Mouse (Mus musculus) forebrain, embryonic 13.5 days (tissue): ENCODE data around the gene Dpp4. TPM values are rescaled to one million over a fixed set of nuclear protein-coding genes. Genes with fewer than 3 reads are reported as not detected.

Experiments used
- ATAC-seq: fragments of 200-750 bp; cut with Nextera tagmentation; 2 replicates; pipeline ENCODE4 v1.8.0; 2017
- H3K27ac ChIP-seq: fragments of 300-500 bp; sonication (generic); 2 replicates; pipeline ENCODE4 v1.5.1; 2015; ENCODE audit warnings: inconsistent platforms, mild to moderate bottlenecking, moderate library complexity
- H3K27me3 ChIP-seq: fragments of 300-500 bp; sonication (generic); 2 replicates; pipeline ENCODE4 v1.6.1; 2015; ENCODE audit warnings: mild to moderate bottlenecking, inconsistent platforms
- H3K36me3 ChIP-seq: fragments of 300-500 bp; sonication (generic); 2 replicates; pipeline ENCODE4 v1.6.1; 2015; ENCODE audit warnings: mild to moderate bottlenecking, inconsistent platforms; ENCODE audit not compliant: poor library complexity, severe bottlenecking
- H3K4me1 ChIP-seq: fragments of 300-500 bp; sonication (generic); 2 replicates; pipeline ENCODE4 v1.6.1; 2015; ENCODE audit warnings: inconsistent platforms
- H3K4me2 ChIP-seq: fragments of 300-500 bp; sonication (generic); 2 replicates; pipeline ENCODE4 v1.6.1; 2015; ENCODE audit warnings: inconsistent platforms, mild to moderate bottlenecking, moderate library complexity
- H3K4me3 ChIP-seq: fragments of 300-500 bp; sonication (generic); 2 replicates; pipeline ENCODE4 v1.5.1; 2015; ENCODE audit warnings: mild to moderate bottlenecking, inconsistent platforms
- H3K9ac ChIP-seq: fragments of 300-500 bp; sonication (generic); 2 replicates; pipeline ENCODE4 v1.6.1; 2015; ENCODE audit warnings: mild to moderate bottlenecking, inconsistent platforms
- H3K9me3 ChIP-seq: fragments of 300-500 bp; sonication (generic); replicated peaks from 2 replicates; pipeline ENCODE4 v1.6.1; 2016; ENCODE audit warnings: inconsistent platforms
- WGBS: fragments of 180-500 bp; shearing (Covaris S2); methylation state at CpG from one replicate; pipeline ENCODE4 v1.1.7; 2015; 5-methylcytosine and 5-hydroxymethylcytosine counted together
- polyA plus RNA-seq: library from polyadenylated mRNA; unstranded; fragments of >200 nt; fragmentation: Nextera tagmentation; extraction: Ambion mirVana; gene quantifications from 2 replicates; pipeline ENCODE4 v1.2.1, GENCODE M21; 2015

Gene Dpp4
- polyA plus RNA-seq, 1 experiment from 2014 or later, result 0.56 TPM

GRCm38 (mm10) chr2:62381756-62382155 lies 30.3 kb downstream of the Dpp4 start:
- H3K4me3 ChIP-seq, result no peak overlapping the region

GRCm38 (mm10) chr2:62373692-62374091 lies 38.3 kb downstream of the Dpp4 start:
- no peak overlapping the region for H3K9ac ChIP-seq
- H3K4me2 ChIP-seq, result no peak overlapping the region
- H3K9me3 ChIP-seq, result no peaks in the 10 kb centered on the region
- no peaks in the 10 kb centered on the region for H3K4me1 ChIP-seq
- H3K4me3 ChIP-seq, result no peak overlapping the region
- H3K27me3 ChIP-seq, result no peaks in the 10 kb centered on the region
- H3K36me3 ChIP-seq, result no peaks in the 10 kb centered on the region
- ATAC-seq, result no peak
- WGBS, result 75% methylated on average over 11 of the region's 11 CpGs
- H3K27ac ChIP-seq, result no peak overlapping the region

More at GRCm38 (mm10) chr2:62381756-62382155, 30.3 kb downstream of the Dpp4 start:
- H3K27ac ChIP-seq, result no peak overlapping the region
- H3K4me1 ChIP-seq, result no peaks in the 10 kb centered on the region
- H3K4me2 ChIP-seq, result no peak overlapping the region
- WGBS, result 83% methylated on average over 6 of the region's 6 CpGs
- no peak overlapping the region for H3K9ac ChIP-seq
- no peaks in the 10 kb centered on the region for H3K27me3 ChIP-seq
- H3K9me3 ChIP-seq, result no peaks in the 10 kb centered on the region
- no peak for ATAC-seq
- no peaks in the 10 kb centered on the region for H3K36me3 ChIP-seq

- Histone ChIP-seq H3K4me3 (no peak overlapping the region), H3K36me3 (no peaks in the 10 kb centered on the region), H3K4me1 (no peaks in the 10 kb centered on the region), H3K4me2 (no peak overlapping the region), H3K27ac (no peak overlapping the region), H3K9ac (no peak overlapping the region), H3K9me3 (no peaks in the 10 kb centered on the region), H3K27me3 (no peaks in the 10 kb centered on the region)
- 65% methylated on average over 2 of the region's 2 CpGs for WGBS
- no peak for ATAC-seq
Measured at GRCm38 (mm10) chr2:62370048-62370447, 42.0 kb downstream of the Dpp4 start.

GRCm38 (mm10) chr2:62368349-62369053 lies 43.5 kb downstream of the Dpp4 start:
- Histone ChIP-seq H3K4me3 (no peak overlapping the region), H3K9ac (no peak overlapping the region), H3K27ac (no peak overlapping the region), H3K9me3 (no peaks in the 10 kb centered on the region), H3K27me3 (no peaks in the 10 kb centered on the region), H3K4me1 (no peaks in the 10 kb centered on the region), H3K4me2 (no peak overlapping the region), H3K36me3 (no peaks in the 10 kb centered on the region)
- 84% methylated on average over 5 of the region's 5 CpGs for WGBS
- ATAC-seq, result no peak

- Histone ChIP-seq H3K4me1 (no peaks in the 10 kb centered on the region), H3K9ac (no peak overlapping the region), H3K27ac (no peak overlapping the region), H3K9me3 (no peaks in the 10 kb centered on the region), H3K36me3 (no peaks in the 10 kb centered on the region), H3K4me2 (no peak overlapping the region), H3K4me3 (no peak overlapping the region), H3K27me3 (no peaks in the 10 kb centered on the region)
- ATAC-seq, result no peak
- 87% methylated on average over 4 of the region's 4 CpGs for WGBS
Measured at GRCm38 (mm10) chr2:62363606-62364005, 48.4 kb downstream of the Dpp4 start.

- no peak for ATAC-seq
- 90% methylated on average over 9 of the region's 9 CpGs for WGBS
- Histone ChIP-seq H3K4me3 (no peak overlapping the region), H3K4me1 (no peaks in the 10 kb centered on the region), H3K36me3 (no peaks in the 10 kb centered on the region), H3K9me3 (no peaks in the 10 kb centered on the region), H3K9ac (no peak overlapping the region), H3K27ac (no peak overlapping the region), H3K4me2 (no peak overlapping the region), H3K27me3 (no peaks in the 10 kb centered on the region)
Measured at GRCm38 (mm10) chr2:62362211-62362610, 49.8 kb downstream of the Dpp4 start.

- 66% methylated on average over 3 of the region's 3 CpGs for WGBS
- no peaks in the 10 kb centered on the region for H3K4me1 ChIP-seq
- no peak overlapping the region for H3K4me3 ChIP-seq
- H3K9me3 ChIP-seq, result no peaks in the 10 kb centered on the region
- H3K9ac ChIP-seq, result no peak overlapping the region
- peak; percentile 57; the same call in 1 of the 2 replicates for ATAC-seq
- no peaks in the 10 kb centered on the region for H3K36me3 ChIP-seq
- H3K27ac ChIP-seq, result no peak overlapping the region
- H3K27me3 ChIP-seq, result no peaks in the 10 kb centered on the region
- H3K4me2 ChIP-seq, result no peak overlapping the region
Measured at GRCm38 (mm10) chr2:62361514-62361913, 50.5 kb downstream of the Dpp4 start.

- peaks cover under 1% of the 10 kb centered on the region; the same call in 1 of the 2 replicates for H3K4me1 ChIP-seq
- H3K27ac ChIP-seq, result no peak overlapping the region
- no peak overlapping the region for H3K4me3 ChIP-seq
- no peaks in the 10 kb centered on the region for H3K27me3 ChIP-seq
- no peak for ATAC-seq
- H3K4me2 ChIP-seq, result no peak overlapping the region
- 81% methylated on average over 6 of the region's 6 CpGs for WGBS
- H3K36me3 ChIP-seq, result no peaks in the 10 kb centered on the region
- H3K9me3 ChIP-seq, result no peaks in the 10 kb centered on the region
- H3K9ac ChIP-seq, result no peak overlapping the region
Measured at GRCm38 (mm10) chr2:62360872-62361271, 51.2 kb downstream of the Dpp4 start.

- WGBS, result 89% methylated on average over 7 of the region's 7 CpGs
- no peak overlapping the region for H3K27ac ChIP-seq
- H3K4me2 ChIP-seq, result no peak overlapping the region
Measured at GRCm38 (mm10) chr2:62357259-62357658, 54.8 kb downstream of the Dpp4 start.

GRCm38 (mm10) chr2:62356606-62357005 lies 55.4 kb downstream of the Dpp4 start:
- Histone ChIP-seq H3K36me3 (no peaks in the 10 kb centered on the region), H3K27ac (no peak overlapping the region), H3K4me2 (no peak overlapping the region), H3K4me1 (peaks cover 11% of the 10 kb centered on the region), H3K9me3 (no peaks in the 10 kb centered on the region), H3K4me3 (no peak overlapping the region), H3K27me3 (no peaks in the 10 kb centered on the region), H3K9ac (no peak overlapping the region)
- no peak for ATAC-seq
- WGBS, result 81% methylated on average over 14 of the region's 14 CpGs

More at GRCm38 (mm10) chr2:62357259-62357658, 54.8 kb downstream of the Dpp4 start:
- H3K27me3 ChIP-seq, result no peaks in the 10 kb centered on the region
- no peak overlapping the region for H3K4me3 ChIP-seq
- no peak for ATAC-seq
- H3K9ac ChIP-seq, result no peak overlapping the region
- H3K9me3 ChIP-seq, result no peaks in the 10 kb centered on the region
- H3K4me1 ChIP-seq, result peaks cover 11% of the 10 kb centered on the region
- no peaks in the 10 kb centered on the region for H3K36me3 ChIP-seq

GRCm38 (mm10) chr2:62355766-62356165 lies 56.3 kb downstream of the Dpp4 start:
- H3K27ac ChIP-seq, result no peak overlapping the region
- H3K36me3 ChIP-seq, result no peaks in the 10 kb centered on the region
- peaks cover 11% of the 10 kb centered on the region for H3K4me1 ChIP-seq
- no peak overlapping the region for H3K4me3 ChIP-seq
- no peak overlapping the region for H3K9ac ChIP-seq
- peak; percentile 39; the same call in 1 of the 2 replicates for ATAC-seq
- no peak overlapping the region for H3K4me2 ChIP-seq
- no peaks in the 10 kb centered on the region for H3K27me3 ChIP-seq
- no peaks in the 10 kb centered on the region for H3K9me3 ChIP-seq
- 19% methylated on average over 6 of the region's 6 CpGs for WGBS

- no peaks in the 10 kb centered on the region for H3K9me3 ChIP-seq
- H3K36me3 ChIP-seq, result no peaks in the 10 kb centered on the region
- H3K4me2 ChIP-seq, result no peak overlapping the region
- ATAC-seq, result no peak
- no peaks in the 10 kb centered on the region for H3K27me3 ChIP-seq
- no peak overlapping the region for H3K9ac ChIP-seq
- 83% methylated on average over 3 of the region's 3 CpGs for WGBS
- H3K27ac ChIP-seq, result no peak overlapping the region
- H3K4me3 ChIP-seq, result no peak overlapping the region
- peaks cover 11% of the 10 kb centered on the region for H3K4me1 ChIP-seq
Measured at GRCm38 (mm10) chr2:62352035-62352434, 60.0 kb downstream of the Dpp4 start.

GRCm38 (mm10) chr2:62347762-62348161 lies 64.3 kb downstream of the Dpp4 start:
- Histone ChIP-seq H3K9me3 (no peaks in the 10 kb centered on the region), H3K9ac (no peak overlapping the region), H3K27me3 (no peaks in the 10 kb centered on the region), H3K36me3 (no peaks in the 10 kb centered on the region), H3K27ac (no peak overlapping the region), H3K4me2 (no peak overlapping the region), H3K4me1 (no peaks in the 10 kb centered on the region), H3K4me3 (no peak overlapping the region)
- ATAC-seq, result no peak
- 89% methylated on average over 9 of the region's 9 CpGs for WGBS
